Comparison of ENCODE assay signal across 8 mouse cellular contexts in the genomic region with DNA sequence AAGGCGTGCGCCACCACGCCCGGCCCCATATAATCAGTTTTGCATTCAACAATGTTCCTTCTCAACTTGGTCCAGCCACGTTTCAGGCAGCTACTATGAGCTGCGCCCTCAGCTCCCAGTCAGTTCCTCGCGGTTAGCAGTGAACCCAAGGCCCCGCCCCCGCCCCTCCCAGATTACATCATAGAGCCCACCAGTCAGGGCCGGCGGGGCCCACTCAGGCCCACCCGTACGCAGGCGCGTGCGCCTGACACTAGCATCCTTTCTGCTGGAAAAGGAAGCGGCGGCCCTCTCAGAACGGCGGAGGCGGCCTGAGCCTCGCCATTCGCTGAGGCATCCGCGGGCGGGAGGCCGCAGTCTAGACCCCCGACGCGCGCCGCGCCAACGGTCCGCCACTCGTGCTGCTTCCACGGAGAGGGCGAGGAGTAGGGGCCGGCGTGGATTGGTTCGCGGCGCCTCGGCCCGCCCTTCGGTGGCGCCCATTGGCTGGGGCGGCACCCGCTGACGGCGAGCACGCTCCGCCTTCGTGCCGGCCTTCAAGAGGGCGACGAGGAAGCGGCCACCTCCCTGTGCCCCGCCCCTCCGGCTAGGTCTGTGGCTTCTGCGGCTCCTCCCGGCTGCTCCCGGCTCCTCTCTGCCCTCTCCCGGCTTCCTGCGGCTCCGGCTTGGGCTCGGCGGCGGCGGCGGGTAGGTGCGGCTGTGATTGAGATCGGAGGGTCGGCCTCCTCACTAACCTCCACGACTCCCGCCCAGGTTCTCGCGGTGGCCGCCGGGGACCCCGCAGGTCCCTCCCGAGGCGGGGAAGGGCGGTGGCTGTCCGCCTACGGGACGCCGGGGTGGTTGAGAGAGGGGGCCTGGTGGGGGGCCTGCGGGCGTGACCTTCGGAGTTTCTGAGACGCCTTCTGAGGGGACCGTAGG. TPM values are rescaled to one million over a fixed set of nuclear protein-coding genes. Genes with fewer than 3 reads are reported as not detected.
DNase-seq lines count a peak whose midpoint lies in the region; ATAC-seq lines count a peak whose summit lies in the region.

A gene (plus strand): TSS at position 204 of the 915 bp plus-strand sequence.

- peaks cover 25% of the 10 kb centered on the region for H3K4me1 ChIP-seq in hindbrain, embryonic 15.5 days (replicated peaks)

- no peaks in the 10 kb centered on the region for H3K36me3 ChIP-seq in hindbrain, embryonic 15.5 days

- peak within 1 kb of the TSS; percentile 94 for H3K27ac ChIP-seq in hindbrain, embryonic 15.5 days (replicated peaks)

- H3K9ac ChIP-seq in hindbrain, embryonic 15.5 days: peak within 1 kb of the TSS; percentile 89

- H3K9me3 ChIP-seq in hindbrain, embryonic 15.5 days: no peaks in the 10 kb centered on the region

- H3K4me2 ChIP-seq in hindbrain, embryonic 15.5 days: peak within 1 kb of the TSS; percentile 85

- H3K4me3 ChIP-seq in hindbrain, embryonic 15.5 days: peak within 1 kb of the TSS; percentile 84

- WGBS in hindbrain, embryonic 15.5 days: under 1% methylated on average over 85 of the region's 94 CpGs

- H3K27me3 ChIP-seq in hindbrain, embryonic 15.5 days: no peaks in the 10 kb centered on the region

- DNase-seq in R1 (ENCODE audit: low read depth, low spot score): peak; percentile 97
- DNase-seq in cerebellum, postnatal 25 days: peak; percentile 98 to 99
- DNase-seq in frontal cortex, postnatal 36 days (ENCODE audit: low spot score in 2 of 2): peak; percentile 98
- peak; percentile 97 for DNase-seq in left cerebral cortex, adult 11 months (ENCODE audit: low spot score)
- DNase-seq in lung, postnatal 4 days: peak; percentile 98 to 100
- DNase-seq in retina, postnatal 7 days (ENCODE audit: low read depth, low spot score): peak; percentile 89
- peak; percentile 95 for DNase-seq in urinary bladder, adult 2 months (ENCODE audit: low spot score)

- ATAC-seq in hindbrain, embryonic 15.5 days (ENCODE audit: low FRiP score, low read depth): peak; percentile 99

RNA-seq across cellular contexts. Expression of the gene that starts here (rescaled TPM):
- polyA plus RNA-seq in hindbrain, embryonic 15.5 days (2015; fragmentation: Nextera tagmentation; extraction: Ambion mirVana): 181 and 201 TPM in 2 replicates
- 84.3 and 129 TPM in 2 replicates for polyA plus RNA-seq in urinary bladder, adult 2 months (2012; rRNA removed)

Comparison
In these comparisons a context has a peak if more than half of its experiments do, and no peak if none do; other contexts are left out.
1. Peak in every context shown above with its lines: DNase-seq, ATAC-seq, H3K4me3 ChIP-seq and H3K27ac ChIP-seq.